Comparison of ENCODE assay signal across 8 mouse cellular contexts in genomic region chr16:3872216-3873047, GRCm38 (mm10). TPM values are rescaled to one million over a fixed set of nuclear protein-coding genes. Genes with fewer than 3 reads are reported as not detected.
DNase-seq lines count a peak whose midpoint lies in the region; ATAC-seq and TF ChIP-seq lines count a peak whose summit lies in the region.

Naa60 (plus strand) TSS chr16:3872375.

- peak; percentile 87 for DNase-seq in MN1 (ENCODE audit: low spot score)
- DNase-seq in cerebellum, adult 9-10 months = peak; percentile 89
- peak; percentile 95 for DNase-seq in hindbrain, embryonic 10.5 days (ENCODE audit: low spot score)
- DNase-seq in layer of hippocampus, adult 9-11 months = peak; percentile 94
- peak; percentile 98 for DNase-seq in lung, postnatal 0 days (ENCODE audit: low spot score)
- DNase-seq in ovary, postnatal 36 days (ENCODE audit: low spot score) = peak; percentile 91
- peak; percentile 93 for DNase-seq in thymus, postnatal 25 days

- peak within 1 kb of the TSS; percentile 86 for H3K4me2 ChIP-seq in lung, postnatal 0 days (replicated peaks; ENCODE audit: low read depth, low read length)

- ATAC-seq in frontal cortex, adult (ENCODE audit: low TSS enrichment) = peak; percentile 98
- ATAC-seq in lung, postnatal 0 days = peak; percentile 100

- peak within 1 kb of the TSS; percentile 60 for H3K9ac ChIP-seq in lung, postnatal 0 days (replicated peaks; ENCODE audit: low read depth)

- H3K27ac ChIP-seq in hindbrain, embryonic 10.5 days = peak within 1 kb of the TSS; percentile 82
- H3K27ac ChIP-seq in lung, postnatal 0 days (ENCODE audit: low read length) = peak within 1 kb of the TSS; percentile 66

- peak within 1 kb of the TSS; percentile 61 for H3K4me3 ChIP-seq in hindbrain, embryonic 10.5 days
- peak within 1 kb of the TSS; percentile 63 for H3K4me3 ChIP-seq in lung, postnatal 0 days (ENCODE audit: low read depth, low read length)

- no peak for TF ChIP-seq CTCF in lung, postnatal 0 days (IDR thresholded peaks at IDR 0.05)

- no peaks in the 10 kb centered on the region for H3K9me3 ChIP-seq in hindbrain, embryonic 10.5 days
- H3K9me3 ChIP-seq in lung, postnatal 0 days (ENCODE audit: low read length) = no peaks in the 10 kb centered on the region

- WGBS in hindbrain, embryonic 10.5 days = 4% methylated on average over 47 of the region's 47 CpGs
- WGBS in lung, postnatal 0 days = 5% methylated on average over 47 of the region's 47 CpGs

- H3K36me3 ChIP-seq in hindbrain, embryonic 10.5 days = peaks cover 22% of the 10 kb centered on the region
- 0 out of 2 replicates have a peak, but pooled peaks cover 4% of the 10 kb centered on the region for H3K36me3 ChIP-seq in lung, postnatal 0 days (ENCODE audit: insufficient read depth, low read length)

- H3K27me3 ChIP-seq in hindbrain, embryonic 10.5 days (ENCODE audit: insufficient read depth, poor library complexity, severe bottlenecking) = no peaks in the 10 kb centered on the region
- no peaks in the 10 kb centered on the region for H3K27me3 ChIP-seq in lung, postnatal 0 days (replicated peaks; ENCODE audit: insufficient read depth, low read length)

- peaks cover 22% of the 10 kb centered on the region for H3K4me1 ChIP-seq in hindbrain, embryonic 10.5 days (replicated peaks)
- H3K4me1 ChIP-seq in lung, postnatal 0 days (ENCODE audit: insufficient read depth, low read depth, low read length) = peaks cover 10% of the 10 kb centered on the region; the same call in 1 of the 2 replicates

- TF ChIP-seq EP300 in lung, postnatal 0 days (IDR thresholded peaks at IDR 0.05) = peak; percentile 44; the same call in 1 of the 2 replicates

RNA-seq across cellular contexts. Expression of gene Naa60, which starts in this region (rescaled TPM):
- 58.0 and 66.1 TPM in 2 replicates for polyA plus RNA-seq in hindbrain, embryonic 10.5 days (2016; fragmentation: Nextera tagmentation; extraction: Ambion mirVana)
- polyA plus RNA-seq in lung, postnatal 0 days (2015; fragmentation: Nextera tagmentation; extraction: Ambion mirVana) = 42.2 and 42.6 TPM in 2 replicates

Comparison
In these comparisons a context has a peak if more than half of its experiments do, and no peak if none do; other contexts are left out.
1. Peak in every context shown above with its lines: DNase-seq, ATAC-seq, H3K4me3 ChIP-seq and H3K27ac ChIP-seq.